Mouse (Mus musculus): ENCODE results near the gene Cdk7.
A peak's percentile ranks its signal among the peaks of the same experiment; 100 is the strongest.
"Not testable (repeated sequence)": the region's sequence is repeated elsewhere in the genome, so short reads cannot be mapped to it uniquely, and the experiment has no call there.

Cdk7 gene

GRCm38 (mm10) chr13:100728530-100728929, 2.2 kb downstream of the Cdk7 start:
- not testable (repeated sequence) for ATAC-seq (ENCODE audit: insufficient number of reproducible peaks, low FRiP score, low TSS enrichment)

- no peak for ATAC-seq (ENCODE audit: insufficient number of reproducible peaks, low FRiP score, low TSS enrichment)
Measured at GRCm38 (mm10) chr13:100728086-100728485, 2.7 kb downstream of the Cdk7 start.

GRCm38 (mm10) chr13:100725194-100725593, 5.5 kb downstream of the Cdk7 start:
- no peak for ATAC-seq (ENCODE audit: insufficient number of reproducible peaks, low FRiP score, low TSS enrichment)

- no peak for ATAC-seq (ENCODE audit: insufficient number of reproducible peaks, low FRiP score, low TSS enrichment)
Measured at GRCm38 (mm10) chr13:100724051-100724754, 6.5 kb downstream of the Cdk7 start.

- no peak for ATAC-seq (ENCODE audit: insufficient number of reproducible peaks, low FRiP score, low TSS enrichment)
Measured at GRCm38 (mm10) chr13:100721656-100722055, 9.1 kb downstream of the Cdk7 start.

GRCm38 (mm10) chr13:100715467-100715866, 15.3 kb downstream of the Cdk7 start:
- ATAC-seq (ENCODE audit: insufficient number of reproducible peaks, low FRiP score, low TSS enrichment), result no peak

GRCm38 (mm10) chr13:100706206-100706605, 24.5 kb downstream of the Cdk7 start:
- no peak for ATAC-seq (ENCODE audit: insufficient number of reproducible peaks, low FRiP score, low TSS enrichment)

GRCm38 (mm10) chr13:100703468-100703867, 27.3 kb downstream of the Cdk7 start:
- ATAC-seq (ENCODE audit: insufficient number of reproducible peaks, low FRiP score, low TSS enrichment), result no peak

- ATAC-seq (ENCODE audit: insufficient number of reproducible peaks, low FRiP score, low TSS enrichment), result no peak
Measured at GRCm38 (mm10) chr13:100698866-100699265, 31.9 kb downstream of the Cdk7 start.

- ATAC-seq (ENCODE audit: insufficient number of reproducible peaks, low FRiP score, low TSS enrichment), result no peak
Measured at GRCm38 (mm10) chr13:100697541-100697940, 33.2 kb downstream of the Cdk7 start.

- ATAC-seq (ENCODE audit: insufficient number of reproducible peaks, low FRiP score, low TSS enrichment), result no peak
Measured at GRCm38 (mm10) chr13:100687513-100687912, 43.2 kb downstream of the Cdk7 start.

GRCm38 (mm10) chr13:100684355-100684754, 46.4 kb downstream of the Cdk7 start:
- no peak for ATAC-seq (ENCODE audit: insufficient number of reproducible peaks, low FRiP score, low TSS enrichment)

GRCm38 (mm10) chr13:100682837-100683236, 47.9 kb downstream of the Cdk7 start:
- ATAC-seq (ENCODE audit: insufficient number of reproducible peaks, low FRiP score, low TSS enrichment), result no peak

- ATAC-seq (ENCODE audit: insufficient number of reproducible peaks, low FRiP score, low TSS enrichment), result no peak
Measured at GRCm38 (mm10) chr13:100681615-100682014, 49.1 kb downstream of the Cdk7 start.

GRCm38 (mm10) chr13:100675936-100676635, 54.7 kb downstream of the Cdk7 start:
- no peak for ATAC-seq (ENCODE audit: insufficient number of reproducible peaks, low FRiP score, low TSS enrichment)

- no peak for ATAC-seq (ENCODE audit: insufficient number of reproducible peaks, low FRiP score, low TSS enrichment)
Measured at GRCm38 (mm10) chr13:100670181-100670741, 60.5 kb downstream of the Cdk7 start.

- ATAC-seq (ENCODE audit: insufficient number of reproducible peaks, low FRiP score, low TSS enrichment), result no peak
Measured at GRCm38 (mm10) chr13:100669291-100670022, 61.3 kb downstream of the Cdk7 start, which contains the start of gene Ccdc125. Gene Ccdc125 (plus strand): TSS chr13:100669717.

- peak; percentile 56; the same call in 1 of the 2 replicates for ATAC-seq (ENCODE audit: insufficient number of reproducible peaks, low FRiP score, low TSS enrichment)
Measured at GRCm38 (mm10) chr13:100659864-100660456, 70.8 kb downstream of the Cdk7 start.

GRCm38 (mm10) chr13:100658091-100658490, 72.6 kb downstream of the Cdk7 start:
- ATAC-seq (ENCODE audit: insufficient number of reproducible peaks, low FRiP score, low TSS enrichment), result no peak
